Mouse (Mus musculus): ENCODE measurements at regions not wholly inside any gene's neighbourhood (a gene's known extent, or its start where the extent isn't known, plus 50 kb on each side); places are given as distances from the start of the nearest gene placed in this dataset.
"Not testable (repeated sequence)": the region's sequence is repeated elsewhere in the genome, so short reads cannot be mapped to it uniquely, and the experiment has no call there.

GRCm38 (mm10) chr1:152220804-152221565, 131.1 kb upstream of the 1700025G04Rik start:
- H3K9me3 ChIP-seq (ENCODE audit: low read length) = no peaks in the 10 kb centered on the region
- 88% methylated on average over 14 of the region's 14 CpGs for WGBS
- no peaks in the 10 kb centered on the region for H3K4me1 ChIP-seq (ENCODE audit: insufficient read depth, low read length)
- H3K4me2 ChIP-seq (ENCODE audit: low read depth, low read length, poor library complexity, severe bottlenecking) = no peak overlapping the region
- peak; percentile 26; the same call in 1 of the 2 replicates for TF ChIP-seq CTCF (IDR thresholded peaks at IDR 0.05)
- ATAC-seq (ENCODE audit: low FRiP score) (no peak), DNase-seq (ENCODE audit: low spot score) (no peak)
- H3K9ac ChIP-seq (replicated peaks; ENCODE audit: low read length, poor library complexity, severe bottlenecking) = no peak overlapping the region
- H3K27ac ChIP-seq (ENCODE audit: low read depth, low read length) = no peak overlapping the region
- H3K36me3 ChIP-seq (ENCODE audit: insufficient read depth, low read length) = no peaks in the 10 kb centered on the region
- no peak overlapping the region for H3K4me3 ChIP-seq (ENCODE audit: low read depth, low read length)
- H3K27me3 ChIP-seq (ENCODE audit: insufficient read depth, low read length) = no peaks in the 10 kb centered on the region

DNA sequence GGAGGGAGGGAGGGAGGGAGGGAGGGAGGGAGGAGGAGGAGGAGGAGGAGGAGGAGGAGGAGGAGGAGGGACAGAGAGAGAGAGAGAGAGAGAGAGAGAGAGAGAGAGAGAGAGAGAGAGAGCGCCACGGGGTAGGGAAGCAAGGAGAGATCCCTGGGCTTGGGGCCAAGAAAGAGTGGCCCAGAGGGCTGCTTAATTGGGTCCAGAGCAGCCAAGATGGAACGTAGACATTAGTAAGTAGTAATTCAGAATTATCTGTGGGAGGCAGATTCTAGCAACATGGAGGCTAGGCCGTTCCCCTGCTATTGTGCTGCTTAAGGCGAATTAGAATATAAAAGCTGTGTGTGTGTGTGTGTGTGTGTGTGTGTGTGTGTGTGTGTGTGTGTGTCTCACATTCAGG, 129.8 kb upstream of the 1700025G04Rik start:
- 55% methylated on average over 5 of the region's 5 CpGs for WGBS
- not testable (repeated sequence) for H3K9ac ChIP-seq (replicated peaks; ENCODE audit: low read length, poor library complexity, severe bottlenecking); H3K9me3 ChIP-seq (ENCODE audit: low read length); H3K4me1 ChIP-seq (ENCODE audit: insufficient read depth, low read length); ATAC-seq (ENCODE audit: low FRiP score); H3K4me2 ChIP-seq (ENCODE audit: low read depth, low read length, poor library complexity, severe bottlenecking); DNase-seq (ENCODE audit: low spot score); H3K4me3 ChIP-seq (ENCODE audit: low read depth, low read length); H3K27ac ChIP-seq (ENCODE audit: low read depth, low read length); H3K36me3 ChIP-seq (ENCODE audit: insufficient read depth, low read length); H3K27me3 ChIP-seq (ENCODE audit: insufficient read depth, low read length)

DNA sequence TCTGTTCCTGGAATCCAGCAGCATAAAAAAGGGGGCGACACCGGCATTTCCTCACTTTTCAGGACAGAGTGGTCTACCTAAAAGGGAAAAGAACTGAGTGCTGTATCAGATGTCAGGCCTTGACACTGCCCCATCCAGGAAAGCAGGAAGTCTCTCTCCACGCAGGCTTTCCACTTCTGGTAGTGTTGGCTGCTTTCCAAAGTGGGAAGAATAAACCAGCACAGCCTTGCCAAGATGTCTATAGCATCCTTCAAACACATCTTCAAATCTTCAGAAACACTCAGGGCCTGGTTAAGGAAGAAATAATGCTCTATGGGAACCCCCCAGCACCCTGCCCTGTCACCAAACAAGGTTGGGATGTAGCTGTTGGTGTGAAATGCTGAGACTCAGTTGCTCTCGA, 127.5 kb upstream of the 1700025G04Rik start:
- Histone ChIP-seq H3K27ac (ENCODE audit: low read depth, low read length) (no peak overlapping the region), H3K27me3 (ENCODE audit: insufficient read depth, low read length) (no peaks in the 10 kb centered on the region), H3K36me3 (ENCODE audit: insufficient read depth, low read length) (no peaks in the 10 kb centered on the region), H3K4me1 (ENCODE audit: insufficient read depth, low read length) (no peaks in the 10 kb centered on the region), H3K9ac (replicated peaks; ENCODE audit: low read length, poor library complexity, severe bottlenecking) (no peak overlapping the region), H3K4me3 (ENCODE audit: low read depth, low read length) (no peak overlapping the region), H3K9me3 (ENCODE audit: low read length) (no peaks in the 10 kb centered on the region), H3K4me2 (ENCODE audit: low read depth, low read length, poor library complexity, severe bottlenecking) (no peak overlapping the region)
- whole genome bisulfite sequencing = 78% methylated on average over 4 of the region's 4 CpGs
- DNase-seq (ENCODE audit: low spot score) = no peak
- no peak for ATAC-seq (ENCODE audit: low FRiP score)
- no peak for TF ChIP-seq CTCF (IDR thresholded peaks at IDR 0.05)

DNA sequence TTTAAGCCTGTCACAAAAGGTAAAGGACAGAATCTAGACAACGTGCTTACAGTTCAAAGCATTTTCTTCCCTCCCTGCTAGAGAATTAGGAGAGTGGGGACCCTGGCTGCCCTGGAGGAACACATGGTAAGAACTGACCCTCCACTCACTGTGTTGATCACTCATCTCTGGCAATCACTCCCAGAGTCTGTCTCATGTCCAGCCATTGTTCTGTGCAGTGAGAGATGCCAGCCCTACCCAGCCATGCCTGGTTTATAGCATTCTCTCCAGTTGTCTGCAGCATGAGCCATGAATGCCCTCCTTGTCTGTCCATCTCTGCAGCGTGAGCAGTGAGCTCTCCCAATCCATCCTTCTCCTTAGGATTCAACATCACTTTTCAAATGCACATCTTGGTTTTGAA, 124.5 kb upstream of the 1700025G04Rik start:
- no peak for ATAC-seq (ENCODE audit: low FRiP score)
- Histone ChIP-seq H3K4me2 (ENCODE audit: low read depth, low read length, poor library complexity, severe bottlenecking) (no peak overlapping the region), H3K27me3 (ENCODE audit: insufficient read depth, low read length) (no peaks in the 10 kb centered on the region), H3K36me3 (ENCODE audit: insufficient read depth, low read length) (no peaks in the 10 kb centered on the region), H3K9ac (replicated peaks; ENCODE audit: low read length, poor library complexity, severe bottlenecking) (no peak overlapping the region), H3K4me3 (ENCODE audit: low read depth, low read length) (no peak overlapping the region), H3K9me3 (ENCODE audit: low read length) (no peaks in the 10 kb centered on the region), H3K4me1 (ENCODE audit: insufficient read depth, low read length) (no peaks in the 10 kb centered on the region), H3K27ac (ENCODE audit: low read depth, low read length) (no peak overlapping the region)
- TF ChIP-seq CTCF (IDR thresholded peaks at IDR 0.05) = no peak
- DNase-seq (ENCODE audit: low spot score) = no peak
- 77% methylated on average over 2 of the region's 2 CpGs for WGBS

GRCm38 (mm10) chr1:152203187-152203586, 113.3 kb upstream of the 1700025G04Rik start:
- no peak overlapping the region for H3K9ac ChIP-seq (replicated peaks; ENCODE audit: low read length, poor library complexity, severe bottlenecking)
- H3K36me3 ChIP-seq (ENCODE audit: insufficient read depth, low read length) = no peaks in the 10 kb centered on the region
- peak; percentile 41 for DNase-seq (ENCODE audit: low spot score)
- H3K4me1 ChIP-seq (ENCODE audit: insufficient read depth, low read length) = no peaks in the 10 kb centered on the region
- whole genome bisulfite sequencing = 55% methylated on average over 2 of the region's 2 CpGs
- no peak overlapping the region for H3K4me3 ChIP-seq (ENCODE audit: low read depth, low read length)
- ATAC-seq (ENCODE audit: low FRiP score) = no peak
- 0 out of 2 replicates have a peak, but pooled peaks cover 8% of the 10 kb centered on the region for H3K9me3 ChIP-seq (ENCODE audit: low read length)
- no peaks in the 10 kb centered on the region for H3K27me3 ChIP-seq (ENCODE audit: insufficient read depth, low read length)
- no peak overlapping the region for H3K4me2 ChIP-seq (ENCODE audit: low read depth, low read length, poor library complexity, severe bottlenecking)
- H3K27ac ChIP-seq (ENCODE audit: low read depth, low read length) = no peak overlapping the region
- TF ChIP-seq CTCF (IDR thresholded peaks at IDR 0.05) = no peak

DNA sequence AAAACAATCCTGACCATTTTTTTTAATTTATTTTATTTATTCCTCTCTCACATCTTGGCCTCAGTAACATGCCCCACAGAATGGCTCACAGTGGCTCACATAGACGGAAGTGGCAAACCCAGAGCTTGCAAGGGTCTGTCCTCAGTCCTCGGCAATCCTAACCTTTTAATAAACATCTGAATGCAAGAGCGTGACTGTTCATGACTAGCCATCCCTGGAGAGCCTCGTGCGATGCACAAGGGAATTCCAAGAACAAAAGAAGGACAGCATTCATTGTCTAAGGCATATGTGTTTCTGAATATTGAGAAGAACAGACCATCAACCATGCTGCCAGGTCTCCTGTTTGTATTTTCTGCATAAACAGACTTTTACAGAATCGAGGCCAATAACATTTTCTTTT, 98.8 kb upstream of the 1700025G04Rik start:
- DNase-seq (ENCODE audit: low spot score) (no peak), ATAC-seq (ENCODE audit: low FRiP score) (no peak)
- no peaks in the 10 kb centered on the region for H3K4me1 ChIP-seq (ENCODE audit: insufficient read depth, low read length)
- H3K4me3 ChIP-seq (ENCODE audit: low read depth, low read length) = no peak overlapping the region
- no peak overlapping the region for H3K27ac ChIP-seq (ENCODE audit: low read depth, low read length)
- 30% methylated on average over 6 of the region's 6 CpGs for WGBS
- no peak overlapping the region for H3K4me2 ChIP-seq (ENCODE audit: low read depth, low read length, poor library complexity, severe bottlenecking)
- H3K27me3 ChIP-seq (ENCODE audit: insufficient read depth, low read length) = no peaks in the 10 kb centered on the region
- H3K9me3 ChIP-seq (ENCODE audit: low read length) = no peaks in the 10 kb centered on the region
- no peaks in the 10 kb centered on the region for H3K36me3 ChIP-seq (ENCODE audit: insufficient read depth, low read length)
- H3K9ac ChIP-seq (replicated peaks; ENCODE audit: low read length, poor library complexity, severe bottlenecking) = no peak overlapping the region
- no peak for TF ChIP-seq CTCF (IDR thresholded peaks at IDR 0.05)
